Mouse (Mus musculus): ENCODE measurements around the gene Olfr993.

The Olfr993 gene

GRCm38 (mm10) chr2:85414777-85415176 lies at the start of gene Olfr993:
Gene Olfr993 (minus strand): TSS chr2:85414877.
- no peak for DNase-seq (ENCODE audit: low read depth, low spot score)

GRCm38 (mm10) chr2:85443539-85443938 lies 28.9 kb upstream of the Olfr993 start, which contains the start of gene Olfr995:
Gene Olfr995 (minus strand): TSS chr2:85443639.
- no peak for DNase-seq (ENCODE audit: low read depth, low spot score)

DNA sequence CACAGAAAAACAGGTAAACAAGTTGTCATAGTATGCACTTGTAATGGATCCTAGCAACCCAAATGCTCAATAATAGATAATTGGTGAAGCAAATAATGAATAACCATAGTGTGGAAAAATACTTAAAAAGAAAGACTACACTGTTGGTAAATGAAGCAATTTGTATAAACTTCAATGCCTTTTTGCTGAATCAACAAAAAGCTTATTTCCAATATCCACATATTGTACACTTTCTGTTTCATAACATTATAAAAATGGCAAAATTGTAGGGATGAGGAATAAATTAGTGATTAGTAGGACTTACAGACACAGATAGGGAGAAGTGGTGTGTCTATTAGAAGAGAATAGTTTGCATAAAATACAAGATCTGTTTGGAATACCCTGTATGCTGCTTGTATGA lies 27.9 kb upstream of the Olfr993 start:
- no peak for DNase-seq (ENCODE audit: low read depth, low spot score)

- DNase-seq (ENCODE audit: low read depth, low spot score): no peak
Measured at GRCm38 (mm10) chr2:85436351-85436750, 21.7 kb upstream of the Olfr993 start, which contains the start of gene Olfr994. Gene Olfr994 (minus strand): TSS chr2:85436451.

GRCm38 (mm10) chr2:85425893-85426292 lies 11.2 kb upstream of the Olfr993 start:
- no peak for DNase-seq (ENCODE audit: low read depth, low spot score)

- DNase-seq (ENCODE audit: low read depth, low spot score): no peak
Measured at GRCm38 (mm10) chr2:85409369-85409768, 5.3 kb downstream of the Olfr993 start, which contains the start of gene Olfr992. Gene Olfr992 (minus strand): TSS chr2:85409469.
